In the genomic region with DNA sequence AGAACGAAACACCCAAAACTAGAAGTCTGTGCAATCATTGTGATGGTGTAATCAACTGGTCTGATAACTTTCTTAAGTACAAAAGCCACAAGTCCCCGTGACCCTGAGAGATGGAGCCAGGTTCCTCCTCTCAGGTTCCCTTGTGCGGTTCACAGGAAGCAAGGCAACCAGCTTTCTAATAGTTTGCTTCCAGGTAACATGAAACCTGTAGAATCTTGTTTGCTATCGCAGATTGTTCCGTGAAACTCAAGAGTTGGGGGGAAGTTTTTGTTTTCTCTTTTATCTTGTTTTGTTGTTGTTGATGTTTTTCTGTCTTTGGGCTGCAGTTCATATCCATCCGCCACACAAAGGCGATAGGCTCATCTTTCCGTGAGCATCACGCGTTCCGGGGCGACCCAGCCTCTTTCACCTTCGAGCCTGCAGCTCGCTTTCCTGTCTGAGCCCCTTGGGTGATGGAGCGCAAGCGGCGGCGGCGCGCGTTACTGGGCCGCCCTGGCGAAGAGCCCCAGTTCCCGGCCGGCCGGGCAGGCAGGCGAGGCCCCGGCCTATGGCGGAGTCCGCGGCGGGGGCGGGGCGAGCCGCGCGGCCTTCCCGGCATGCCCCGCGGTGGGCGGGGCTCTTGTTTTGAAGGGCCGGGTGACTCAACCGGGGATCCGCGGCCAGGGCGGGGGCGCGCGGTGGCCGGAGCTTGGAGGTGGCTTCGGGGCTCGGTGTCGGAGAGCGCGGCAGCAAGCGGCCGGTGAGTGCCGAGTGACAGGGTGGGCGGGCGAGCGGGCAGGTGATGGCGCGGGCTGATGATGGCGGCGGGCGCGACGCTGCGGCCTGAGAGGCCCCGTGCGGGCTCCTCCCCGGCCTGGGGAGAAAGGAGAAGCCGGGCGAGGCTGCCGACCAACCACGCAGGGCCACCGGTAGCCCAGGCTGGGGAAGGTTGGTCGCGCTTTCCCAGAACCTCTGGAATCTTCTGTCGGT, we compare ENCODE assay signal across 8 mouse cellular contexts. TPM values are rescaled to one million over a fixed set of nuclear protein-coding genes. Genes with fewer than 3 reads are reported as not detected.
DNase-seq lines count a peak whose midpoint lies in the region; ATAC-seq and TF ChIP-seq lines count a peak whose summit lies in the region.

Gene Kctd20, plus strand, starts transcription at position 120 of the 969 bp plus-strand sequence.

- peaks cover 0 to 21% of the 10 kb centered on the region in 2 experiments for H3K36me3 ChIP-seq in CH12.LX (replicated peaks in 1 of 2; ENCODE audit: control insufficient read depth in 1 of 2, insufficient read depth in 1 of 2, low read length in 1 of 2)
- 0 out of 2 replicates have a peak, but pooled peaks cover 5% of the 10 kb centered on the region for H3K36me3 ChIP-seq in forebrain, embryonic 12.5 days (replicated peaks)
- H3K36me3 ChIP-seq in heart, postnatal 0 days (replicated peaks; ENCODE audit: control insufficient read depth, insufficient read depth, low read length) = no peaks in the 10 kb centered on the region
- peaks cover 7% of the 10 kb centered on the region; the same call in 1 of the 2 replicates for H3K36me3 ChIP-seq in liver, embryonic 16.5 days (ENCODE audit: control insufficient read depth, insufficient read depth)
- H3K36me3 ChIP-seq in neural tube, embryonic 13.5 days = peaks cover 5% of the 10 kb centered on the region
- no peaks in the 10 kb centered on the region for H3K36me3 ChIP-seq in testis, adult 2 months (ENCODE audit: control insufficient read depth, insufficient read depth, low read length)

- WGBS in forebrain, embryonic 12.5 days = under 1% methylated on average over 71 of the region's 80 CpGs
- WGBS in heart, postnatal 0 days = 1% methylated on average over 66 of the region's 80 CpGs
- under 1% methylated on average over 74 of the region's 80 CpGs for WGBS in liver, embryonic 16.5 days (ENCODE audit: insufficient replicate concordance)
- under 1% methylated on average over 56 of the region's 80 CpGs for WGBS in neural tube, embryonic 13.5 days

- no peak for TF ChIP-seq EP300 in CH12.LX (IDR thresholded peaks at IDR 0.05; ENCODE audit: low read length)
- peak; percentile 89; the same call in 1 of the 2 replicates for TF ChIP-seq EP300 in heart, postnatal 0 days (IDR thresholded peaks at IDR 0.05; ENCODE audit: low read depth)

- peak; percentile 95 for TF ChIP-seq POLR2A in CH12.LX (IDR thresholded peaks at IDR 0.05; ENCODE audit: low read depth, low read length)
- TF ChIP-seq POLR2A in testis, adult 2 months (IDR thresholded peaks at IDR 0.05; ENCODE audit: control insufficient read depth, low read depth, low read length) = peak; percentile 58

- in situ Hi-C loops in CH12.LX (cut with MboI; ENCODE audit: low pct_ligation_motif_present, low pct_unique_long_range_greater_than_20kb, low sequenced_read_pairs) = no loop called here

- peak; percentile 84 for DNase-seq in CH12.LX (ENCODE audit: extremely low read depth)
- DNase-seq in c-Kit-positive CD71-positive TER-119-negative erythroid progenitor cells, embryonic 14.5 days (ENCODE audit: low read depth) = peak; percentile 82
- DNase-seq in heart, postnatal 0 days (ENCODE audit: low spot score) = peak; percentile 79
- DNase-seq in kidney, postnatal 4 days = peak; percentile 94 to 97

- H3K4me1 ChIP-seq in CH12.LX (ENCODE audit: control insufficient read depth in 1 of 2, insufficient read depth in 2 of 2) = peaks cover 15 to 36% of the 10 kb centered on the region in 2 experiments
- H3K4me1 ChIP-seq in forebrain, embryonic 12.5 days = peaks cover 26% of the 10 kb centered on the region
- peaks cover 23% of the 10 kb centered on the region for H3K4me1 ChIP-seq in heart, postnatal 0 days (ENCODE audit: control insufficient read depth, insufficient read depth)
- peaks cover 26% of the 10 kb centered on the region for H3K4me1 ChIP-seq in liver, embryonic 16.5 days (ENCODE audit: control insufficient read depth, low read depth, low read length)
- peaks cover 27% of the 10 kb centered on the region for H3K4me1 ChIP-seq in neural tube, embryonic 13.5 days (replicated peaks)
- H3K4me1 ChIP-seq in testis, adult 2 months (ENCODE audit: control insufficient read depth, insufficient read depth, low read length) = peaks cover 6% of the 10 kb centered on the region

- no peak for TF ChIP-seq RAD21 in CH12.LX (IDR thresholded peaks at IDR 0.05; ENCODE audit: low read depth, low read length)

- no peak for TF ChIP-seq CTCF in CH12.LX (conservative IDR thresholded peaks at IDR 0.05 in 1 of 2, IDR thresholded peaks at IDR 0.05 in 1 of 2; ENCODE audit: low read depth in 2 of 2, low read length in 2 of 2)
- TF ChIP-seq CTCF in heart, postnatal 0 days (IDR thresholded peaks at IDR 0.05; ENCODE audit: low read depth) = no peak
- no peak for TF ChIP-seq CTCF in testis, adult 2 months (IDR thresholded peaks at IDR 0.05; ENCODE audit: control insufficient read depth, insufficient read depth, insufficient replicate concordance, low read depth, low read length)

- H3K27ac ChIP-seq in CH12.LX (ENCODE audit: insufficient read depth, low read depth) = peak within 1 kb of the TSS; percentile 86
- H3K27ac ChIP-seq in forebrain, embryonic 12.5 days = peak within 1 kb of the TSS; percentile 97
- H3K27ac ChIP-seq in heart, postnatal 0 days (ENCODE audit: low read depth) = peak within 1 kb of the TSS; percentile 93
- H3K27ac ChIP-seq in liver, embryonic 16.5 days (ENCODE audit: low read length) = peak within 1 kb of the TSS; percentile 98
- H3K27ac ChIP-seq in neural tube, embryonic 13.5 days (replicated peaks) = peak within 1 kb of the TSS; percentile 97
- peak within 1 kb of the TSS; percentile 92 for H3K27ac ChIP-seq in testis, adult 2 months (ENCODE audit: control insufficient read depth, insufficient read depth, low read depth, low read length)

- no peaks in the 10 kb centered on the region for H3K27me3 ChIP-seq in CH12.LX (replicated peaks)
- no peaks in the 10 kb centered on the region for H3K27me3 ChIP-seq in forebrain, embryonic 12.5 days
- no peaks in the 10 kb centered on the region for H3K27me3 ChIP-seq in heart, postnatal 0 days (ENCODE audit: control insufficient read depth, insufficient read depth, low read length)
- no peaks in the 10 kb centered on the region for H3K27me3 ChIP-seq in liver, embryonic 16.5 days (ENCODE audit: control insufficient read depth, insufficient read depth, low read depth, low read length)
- no peaks in the 10 kb centered on the region for H3K27me3 ChIP-seq in neural tube, embryonic 13.5 days
- H3K27me3 ChIP-seq in testis, adult 2 months (ENCODE audit: control insufficient read depth, insufficient read depth, low read length) = no peaks in the 10 kb centered on the region

- ATAC-seq in forebrain, embryonic 12.5 days (ENCODE audit: low FRiP score) = peak; percentile 93
- ATAC-seq in heart, postnatal 0 days (ENCODE audit: insufficient read depth, low read depth) = peak; percentile 91
- peak; percentile 92 for ATAC-seq in liver, embryonic 16.5 days (ENCODE audit: low read depth)
- ATAC-seq in neural tube, embryonic 13.5 days (ENCODE audit: low read depth) = peak; percentile 95

- peaks cover 46% of the 10 kb centered on the region for H3K79me2 ChIP-seq in CH12.LX (replicated peaks; ENCODE audit: control insufficient read depth, extremely low read depth, insufficient read depth, poor library complexity, severe bottlenecking)

- peaks cover 13% of the 10 kb centered on the region for H3K9me3 ChIP-seq in CH12.LX (replicated peaks; ENCODE audit: low read length)
- 0 out of 2 replicates have a peak, but pooled peaks cover 5% of the 10 kb centered on the region for H3K9me3 ChIP-seq in forebrain, embryonic 12.5 days
- H3K9me3 ChIP-seq in heart, postnatal 0 days (replicated peaks; ENCODE audit: control insufficient read depth, low read length) = no peaks in the 10 kb centered on the region
- peaks cover 5% of the 10 kb centered on the region for H3K9me3 ChIP-seq in liver, embryonic 16.5 days (replicated peaks; ENCODE audit: control insufficient read depth, low read length)
- 0 out of 2 replicates have a peak, but pooled peaks cover 3% of the 10 kb centered on the region for H3K9me3 ChIP-seq in neural tube, embryonic 13.5 days

- peak within 1 kb of the TSS; percentile 92 for H3K4me2 ChIP-seq in CH12.LX (ENCODE audit: insufficient read depth, low read depth, poor library complexity, severe bottlenecking)
- H3K4me2 ChIP-seq in forebrain, embryonic 12.5 days = peak within 1 kb of the TSS; percentile 77
- H3K4me2 ChIP-seq in heart, postnatal 0 days (ENCODE audit: low read depth, low read length) = peak within 1 kb of the TSS; percentile 94
- peak within 1 kb of the TSS; percentile 69 for H3K4me2 ChIP-seq in liver, embryonic 16.5 days (ENCODE audit: low read depth, low read length)
- H3K4me2 ChIP-seq in neural tube, embryonic 13.5 days = peak within 1 kb of the TSS; percentile 95

- dilution Hi-C loops in CH12.LX (cut with MboI; ENCODE audit: extremely low pct_ligation_motif_present, extremely low pct_unique_long_range_greater_than_20kb, low sequenced_read_pairs) = no loop called here

- H3K4me3 ChIP-seq in CH12.LX (replicated peaks in 1 of 3; ENCODE audit: low read depth in 2 of 3, low read length in 2 of 3, poor library complexity in 1 of 3) = peak within 1 kb of the TSS; percentile 77 to 79 (median 79)
- peak within 1 kb of the TSS; percentile 81 for H3K4me3 ChIP-seq in forebrain, embryonic 12.5 days (replicated peaks)
- H3K4me3 ChIP-seq in heart, postnatal 0 days (ENCODE audit: low read depth, low read length) = peak within 1 kb of the TSS; percentile 69
- peak within 1 kb of the TSS; percentile 85 for H3K4me3 ChIP-seq in liver, embryonic 16.5 days (ENCODE audit: low read depth, low read length)
- H3K4me3 ChIP-seq in neural tube, embryonic 13.5 days = peak within 1 kb of the TSS; percentile 87
- H3K4me3 ChIP-seq in testis, adult 2 months (ENCODE audit: control insufficient read depth, low read depth, low read length) = peak within 1 kb of the TSS; percentile 93

- peak within 1 kb of the TSS; percentile 95 for H3K9ac ChIP-seq in CH12.LX (ENCODE audit: insufficient read depth, low read depth)
- peak within 1 kb of the TSS; percentile 90 for H3K9ac ChIP-seq in forebrain, embryonic 12.5 days
- peak within 1 kb of the TSS; percentile 84 for H3K9ac ChIP-seq in heart, postnatal 0 days (replicated peaks; ENCODE audit: low read depth, low read length)
- peak within 1 kb of the TSS; percentile 95 for H3K9ac ChIP-seq in liver, embryonic 16.5 days (ENCODE audit: low read depth, low read length)
- H3K9ac ChIP-seq in neural tube, embryonic 13.5 days = peak within 1 kb of the TSS; percentile 91

RNA-seq across cellular contexts. Expression of gene Kctd20, which starts in this region (rescaled TPM):
- total RNA-seq in CH12.LX (2012; rRNA removed) = 40.1 and 41.3 TPM in 2 replicates
- total RNA-seq in CH12.LX (2014; rRNA removed) = 62.9 and 68.5 TPM in 2 replicates
- polyA plus RNA-seq in CH12.LX (2012; ENCODE audit: insufficient read length, low read depth) = 68.6 and 85.2 TPM in 2 replicates
- polyA plus RNA-seq in forebrain, embryonic 12.5 days (2016; fragmentation: Nextera tagmentation; extraction: Ambion mirVana) = 127 and 129 TPM in 2 replicates
- total RNA-seq in heart, postnatal 0 days (2014; rRNA removed; ENCODE audit: low replicate concordance) = 32.3 and 41.5 TPM in 2 replicates
- polyA plus RNA-seq in heart, postnatal 0 days (2015; fragmentation: Nextera tagmentation; extraction: Ambion mirVana) = 33.3 and 35.3 TPM in 2 replicates
- polyA plus RNA-seq in liver, embryonic 16.5 days (2015; fragmentation: Nextera tagmentation; extraction: Ambion mirVana) = 80.0 and 82.0 TPM in 2 replicates
- polyA plus RNA-seq in neural tube, embryonic 13.5 days (2015; fragmentation: Nextera tagmentation; extraction: Ambion mirVana) = 92.2 and 96.8 TPM in 2 replicates
- 34.2 and 34.6 TPM in 2 replicates for polyA plus RNA-seq in testis, adult 2 months (2012; rRNA removed)

Comparison
In these comparisons a context has a peak if more than half of its experiments do, and no peak if none do; other contexts are left out.
1. Peak in every context shown above with its lines: DNase-seq, ATAC-seq, H3K4me3 ChIP-seq and H3K27ac ChIP-seq.